9 mouse cellular contexts compared by ENCODE assay signal in genomic region chr4:135768572-135769526, GRCm38 (mm10). TPM values are rescaled to one million over a fixed set of nuclear protein-coding genes. Genes with fewer than 3 reads are reported as not detected.
DNase-seq lines count a peak whose midpoint lies in the region; TF ChIP-seq lines count a peak whose summit lies in the region.
"Had no signal": no experiment of that assay in that cellular context is flagged by ENCODE, and none has a peak within 500 bp of the region (broad histone marks: within the 10 kb centered on the region; RNA-seq: fewer than 3 reads in every experiment).

No protein-coding gene starts in this region.

- intact Hi-C loops in left cerebral cortex, postnatal 14 days (cut with DNase I), result loop anchor here (5.0 kb wide), 2 partner anchors 62 to 87 kb away; no protein-coding TSS in a partner anchor

- H3K4me3 ChIP-seq in MEL (ENCODE audit: control insufficient read depth in 1 of 2, insufficient read depth in 1 of 2, low read depth in 2 of 2, low read length in 2 of 2), result no peak overlapping the region
- H3K4me3 ChIP-seq: lung, embryonic 15.5 days had no signal

- no peak overlapping the region for H3K9ac ChIP-seq in MEL (ENCODE audit: control insufficient read depth, low read depth, low read length, poor library complexity, severe bottlenecking)
- H3K9ac ChIP-seq: lung, embryonic 15.5 days had no signal

- H3K27ac ChIP-seq in MEL (ENCODE audit: control insufficient read depth, low read depth, low read length), result no peak overlapping the region
- H3K27ac ChIP-seq: lung, embryonic 15.5 days had no signal

- no peaks in the 10 kb centered on the region for H3K79me2 ChIP-seq in MEL (ENCODE audit: control insufficient read depth, insufficient read depth, low read length, poor library complexity)

- peak; percentile 6 for DNase-seq in left cerebral cortex, adult 11 months (ENCODE audit: low spot score)
- no peak for DNase-seq in left cerebral cortex, adult 8-10 months (ENCODE audit: low spot score in 2 of 2)
- peak; percentile 56 for DNase-seq in MEL (ENCODE audit: low read depth, low spot score)
- DNase-seq in brain, embryonic 14.5 days (ENCODE audit: low read depth), result peak; percentile 30
- peak; percentile 69 for DNase-seq in gastrocnemius, adult 18-20 months (ENCODE audit: low spot score)
- DNase-seq in left cerebral cortex, postnatal 14 days (ENCODE audit: low spot score in 2 of 2), result peak; percentile 22 to 26
- peak; percentile 21 to 24 for DNase-seq in right cerebral cortex, adult 2 months (ENCODE audit: low spot score in 2 of 2)
- DNase-seq in yolk sac, embryonic 10.5 days (ENCODE audit: low spot score), result no peak

- H3K27me3 ChIP-seq in MEL (ENCODE audit: control insufficient read depth in 1 of 2, insufficient read depth in 2 of 2, low read length in 2 of 2), result no peaks in the 10 kb centered on the region; a peak in 1 of 4 replicates
- H3K27me3 ChIP-seq: lung, embryonic 15.5 days had no signal

- no peaks in the 10 kb centered on the region for H3K9me3 ChIP-seq in MEL (replicated peaks; ENCODE audit: insufficient read depth, low read length)
- H3K9me3 ChIP-seq: lung, embryonic 15.5 days had no signal

- no peak for TF ChIP-seq POLR2A in MEL (IDR thresholded peaks at IDR 0.05; ENCODE audit: control insufficient read depth in 1 of 2, insufficient read depth in 1 of 2, low read depth in 1 of 2, low read length in 2 of 2, poor library complexity in 1 of 2)
- no peak for TF ChIP-seq POLR2A in brain, embryonic 14.5 days (IDR thresholded peaks at IDR 0.05; ENCODE audit: borderline replicate concordance, extremely low read depth, insufficient read depth, insufficient read length, poor library complexity, severe bottlenecking)

- TF ChIP-seq CTCF in MEL (IDR thresholded peaks at IDR 0.05 in 2 of 3, conservative IDR thresholded peaks at IDR 0.05 in 1 of 3; ENCODE audit: control insufficient read depth in 1 of 3, insufficient read depth in 1 of 3, low read depth in 2 of 3, low read length in 3 of 3, poor library complexity in 1 of 3, severe bottlenecking in 1 of 3), result peak; percentile 44 to 83 (median 72)
- TF ChIP-seq CTCF in brain, embryonic 14.5 days (IDR thresholded peaks at IDR 0.05; ENCODE audit: borderline replicate concordance, extremely low read depth, insufficient read depth, insufficient read length), result peak; percentile 60; the same call in 1 of the 2 replicates

- H3K36me3 ChIP-seq in MEL (ENCODE audit: control insufficient read depth in 1 of 2, insufficient read depth in 2 of 2, low read length in 2 of 2), result no peaks in the 10 kb centered on the region
- H3K36me3 ChIP-seq: lung, embryonic 15.5 days had no signal

- no peaks in the 10 kb centered on the region for H3K4me1 ChIP-seq in MEL (ENCODE audit: control insufficient read depth in 1 of 2, insufficient read depth in 2 of 2, low read length in 2 of 2)
- H3K4me1 ChIP-seq: lung, embryonic 15.5 days had no signal

- no peak for TF ChIP-seq EP300 in MEL (IDR thresholded peaks at IDR 0.05; ENCODE audit: low read depth in 1 of 2, low read length in 2 of 2)

- peak; percentile 55 for TF ChIP-seq RAD21 in MEL (IDR thresholded peaks at IDR 0.05; ENCODE audit: low read depth, low read length)

TF ChIP-seq in MEL, 35 proteins besides CTCF, POLR2A, EP300 and RAD21:
- TF ChIP-seq MAFK (IDR thresholded peaks at IDR 0.05; ENCODE audit: borderline replicate concordance, low read depth, low read length) (no peak), SMC3 (IDR thresholded peaks at IDR 0.05; ENCODE audit: low read depth, low read length) (peak; percentile 47)

RNA-seq across cellular contexts. Expression of gene Myom3, which starts 9.3 kb away (rescaled TPM):
- 1 to 10 TPM in 3 of 4 experiments, under 1 TPM in 1; 0.98 to 1.7 (median 1.1) TPM for total RNA-seq in left cerebral cortex, adult 8-10 months (2022)
- total RNA-seq in MEL (2012; rRNA removed), result not detected in 2 replicates
- not detected for polyA plus RNA-seq in MEL (2012; ENCODE audit: insufficient read depth in 1 of 2, insufficient read length in 2 of 2, low read depth in 1 of 2, low replicate concordance in 2 of 2, missing spikeins in 1 of 2)
- 0.10 and 0.15 TPM in 2 replicates for polyA plus RNA-seq in brain, embryonic 14.5 days (2012; rRNA removed)
- total RNA-seq in gastrocnemius, adult 18-20 months (2021), result 10 to 100 TPM; 70.5 to 78.3 TPM
- total RNA-seq in left cerebral cortex, postnatal 14 days (2021), result 1 to 10 TPM; 2.0 to 2.1 TPM

RNA-seq across cellular contexts. Expression of gene Il22ra1, which starts 40.9 kb away (rescaled TPM):
- total RNA-seq in left cerebral cortex, adult 8-10 months (2022), result under 1 TPM in 1 of 4 experiments, not detected in 3; 0.14 TPM
- total RNA-seq in MEL (2012; rRNA removed), result not detected in 2 replicates
- polyA plus RNA-seq in MEL (2012; ENCODE audit: insufficient read depth in 1 of 2, insufficient read length in 2 of 2, low read depth in 1 of 2, low replicate concordance in 2 of 2, missing spikeins in 1 of 2), result under 1 TPM in 1 of 2 experiments, not detected in 1; 0.03 TPM
- 0.16 and 0.19 TPM in 2 replicates for polyA plus RNA-seq in brain, embryonic 14.5 days (2012; rRNA removed)
- total RNA-seq in gastrocnemius, adult 18-20 months (2021), result not detected
- under 1 TPM; 0.42 to 0.70 TPM for total RNA-seq in left cerebral cortex, postnatal 14 days (2021)

Comparison
In these comparisons a context has a peak if more than half of its experiments do, and no peak if none do; other contexts are left out.
1. DNase-seq: peak in left cerebral cortex, adult 11 months (single experiment), MEL (single experiment), brain, embryonic 14.5 days (single experiment), gastrocnemius, adult 18-20 months (single experiment), left cerebral cortex, postnatal 14 days (2 of 2) and right cerebral cortex, adult 2 months (2 of 2); none in left cerebral cortex, adult 8-10 months (0 of 2) and yolk sac, embryonic 10.5 days (single experiment).
2. RNA of gene Myom3, which starts 9.3 kb away (total RNA-seq): 70.5 to 78.3 TPM in gastrocnemius, adult 18-20 months; 2.0 to 2.1 TPM in left cerebral cortex, postnatal 14 days, 0.98 to 1.7 TPM in left cerebral cortex, adult 8-10 months and not detected in MEL; every median in the first group is over 10 times any median in the second.